Mouse (Mus musculus) right cerebral cortex, postnatal 14 days (tissue): ENCODE results near the gene Rnf183.

ENCODE experiments used
- DNase-seq: peaks from one replicate; pipeline ENCODE4 v3.0.0; 2022

Gene Rnf183

GRCm38 (mm10) chr4:62379724-62380381, 55.2 kb downstream of the Rnf183 start:
- no peak for DNase-seq
